Mouse (Mus musculus) embryo, embryonic 10 days (tissue): Measurements from ENCODE around the gene Asic2.

Source experiments
- DNase-seq: peaks from one replicate; pipeline ENCODE4 v3.0.0-alpha.2; 2015; ENCODE audit warnings: low spot score

Gene Asic2

GRCm38 (mm10) chr11:81968401-81968881 lies at the start of gene Asic2:
Asic2 (minus strand) TSS chr11:81968457.
- DNase-seq = peak; percentile 62

- DNase-seq = no peak
Observed at GRCm38 (mm10) chr11:82016181-82016780, 48.0 kb upstream of the Asic2 start.

- no peak for DNase-seq
Observed at GRCm38 (mm10) chr11:82015066-82015465, 46.8 kb upstream of the Asic2 start.

DNA sequence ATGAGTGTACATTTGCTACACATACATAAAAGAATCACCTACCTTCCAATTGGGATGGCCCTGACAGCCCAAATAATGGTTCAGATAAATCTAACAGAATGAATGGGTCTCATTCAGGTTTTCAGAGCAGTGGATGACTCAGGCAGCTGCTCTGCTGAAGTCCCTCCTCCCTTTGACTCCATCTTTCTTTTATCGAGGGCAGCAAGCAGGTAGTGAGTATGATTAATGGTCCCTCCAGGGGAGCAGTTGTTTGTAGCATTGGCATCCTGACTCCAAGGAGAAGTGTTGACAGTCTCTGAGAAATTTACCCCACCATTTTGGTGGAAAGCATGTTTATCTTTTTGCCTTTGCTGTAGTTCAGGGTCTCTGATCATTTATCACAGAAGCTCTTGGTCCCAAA lies 45.5 kb upstream of the Asic2 start:
- DNase-seq = no peak

DNA sequence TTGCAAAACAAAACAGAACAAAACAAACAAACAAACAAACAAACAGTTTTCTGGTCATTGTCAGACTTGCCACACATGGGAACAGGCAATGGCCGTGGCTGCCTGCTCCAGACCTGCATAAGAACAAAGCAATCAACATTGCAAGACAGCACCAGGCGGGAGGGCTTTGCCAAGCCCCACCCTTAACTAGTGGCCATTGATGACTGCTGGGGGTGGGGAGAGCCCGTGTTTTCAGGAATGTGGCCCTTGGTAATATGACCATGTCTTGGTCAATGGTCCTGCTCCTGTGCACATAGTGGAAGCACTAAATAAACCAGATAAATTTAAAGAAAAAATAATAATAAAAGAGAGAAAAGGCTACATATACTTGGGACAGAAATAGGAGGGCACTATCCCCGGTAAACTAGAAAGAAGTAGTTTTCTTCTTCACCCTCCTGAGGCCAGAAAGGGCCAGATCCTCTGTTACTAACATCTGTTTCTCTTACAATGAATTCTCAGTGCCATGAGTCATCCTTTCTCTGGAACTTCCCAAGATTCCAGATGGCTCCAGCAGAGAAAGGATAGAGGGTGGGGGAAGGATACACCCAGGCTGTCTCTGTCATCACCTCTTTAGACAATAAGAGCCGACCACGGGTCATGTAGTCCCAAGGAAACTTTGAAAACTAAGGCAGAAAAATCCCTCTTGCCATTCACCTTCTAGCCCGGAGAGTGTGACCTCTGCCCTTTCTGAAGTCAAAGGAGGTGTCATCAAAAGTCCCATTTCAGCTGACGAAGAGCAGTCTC lies 43.3 kb upstream of the Asic2 start:
- no peak for DNase-seq

DNA sequence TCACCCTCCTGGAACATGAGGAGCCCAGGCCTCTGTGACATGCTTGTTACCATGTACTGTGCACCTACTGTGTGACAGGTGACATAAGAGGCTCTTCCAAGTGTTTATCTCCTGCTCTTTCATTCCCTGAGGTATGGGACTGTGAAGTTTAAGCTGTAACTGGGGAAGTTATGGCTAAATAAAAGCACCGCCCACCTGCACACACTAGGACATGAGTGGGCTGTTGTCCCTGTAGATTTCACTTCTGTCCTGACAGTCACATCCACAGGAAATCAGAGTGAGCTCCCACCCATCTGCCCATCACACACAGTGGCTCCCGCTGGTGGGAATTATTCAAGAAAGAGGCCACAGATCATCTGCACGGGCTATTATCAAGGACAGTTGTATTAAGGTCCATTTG lies 41.9 kb upstream of the Asic2 start:
- no peak for DNase-seq

GRCm38 (mm10) chr11:82006796-82007423 lies 38.7 kb upstream of the Asic2 start:
- no peak for DNase-seq

- DNase-seq = no peak
Observed at GRCm38 (mm10) chr11:82004810-82005209, 36.6 kb upstream of the Asic2 start.

DNA sequence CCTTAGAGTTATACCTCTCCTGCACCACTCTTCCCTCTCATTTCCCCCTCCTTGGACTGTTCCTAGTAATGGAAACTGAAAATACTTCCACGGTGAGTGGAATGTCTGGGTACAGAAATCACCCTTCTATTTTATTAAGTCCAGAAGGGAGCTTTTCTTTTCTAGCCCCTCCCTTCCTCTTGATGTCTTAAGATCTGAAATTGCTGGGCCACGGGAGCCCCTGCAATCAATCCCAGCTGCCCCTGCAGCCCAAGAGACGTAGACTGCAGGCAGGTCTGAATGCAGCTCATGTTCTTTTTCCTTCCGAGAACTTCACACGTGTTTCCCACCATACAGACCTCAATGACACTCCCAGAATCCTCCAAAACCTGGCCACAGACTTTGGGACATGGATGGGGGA lies 32.3 kb upstream of the Asic2 start:
- no peak for DNase-seq

GRCm38 (mm10) chr11:81999469-81999868 lies 31.2 kb upstream of the Asic2 start:
- DNase-seq = no peak

DNA sequence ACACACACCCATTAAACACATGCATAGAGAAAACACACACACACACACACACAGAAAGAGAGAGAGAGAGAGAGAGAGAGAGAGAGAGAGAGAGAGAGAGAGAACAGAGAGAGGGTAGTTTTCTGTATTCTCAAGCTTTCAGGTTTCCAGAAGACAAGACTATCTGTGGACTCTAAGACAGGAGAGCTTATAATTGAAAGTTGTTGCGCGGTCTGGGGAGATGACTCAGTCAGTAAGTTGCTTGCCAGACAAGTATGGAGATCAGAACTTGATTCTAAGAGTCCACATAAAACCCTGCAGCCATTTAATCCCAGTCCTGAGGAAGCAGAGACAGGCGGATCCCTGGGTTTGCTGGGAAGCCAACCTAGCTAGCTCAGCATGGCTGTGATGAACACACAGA lies 30.4 kb upstream of the Asic2 start:
- no peak for DNase-seq

- DNase-seq = no peak
Observed at GRCm38 (mm10) chr11:81997085-81997484, 28.8 kb upstream of the Asic2 start.

DNA sequence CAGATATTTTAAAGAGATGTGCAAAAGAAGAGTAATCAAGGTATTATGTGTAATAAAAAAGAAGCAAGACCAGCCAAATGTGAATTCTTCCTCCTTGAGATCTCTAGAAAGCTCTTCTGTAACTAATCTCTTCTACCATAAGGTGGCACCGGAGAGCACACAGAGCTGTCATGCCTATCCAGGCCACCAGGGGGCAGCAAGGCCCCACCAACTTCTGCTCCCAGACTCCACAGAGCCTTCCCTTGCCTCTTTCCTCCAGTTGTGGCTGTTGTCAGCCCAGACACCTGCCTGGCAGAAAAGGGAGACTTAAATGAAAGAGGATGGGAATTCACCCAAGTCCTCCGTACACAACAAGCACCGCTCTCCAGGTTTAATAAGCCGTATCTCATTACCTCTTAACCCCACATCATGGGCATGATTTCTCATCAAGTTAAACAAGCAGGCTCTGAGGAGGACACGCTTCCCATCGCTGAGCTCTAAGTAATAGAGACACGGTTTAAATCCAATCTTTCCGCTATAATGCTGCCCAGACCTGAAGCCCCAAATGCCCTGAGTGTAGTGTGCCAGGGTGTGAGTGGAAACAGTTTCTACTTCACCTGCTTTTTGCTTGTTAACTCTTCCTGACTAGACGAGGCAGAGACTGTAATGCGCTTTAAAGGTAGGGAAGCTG lies 28.1 kb upstream of the Asic2 start:
- peak; percentile 78 for DNase-seq

DNA sequence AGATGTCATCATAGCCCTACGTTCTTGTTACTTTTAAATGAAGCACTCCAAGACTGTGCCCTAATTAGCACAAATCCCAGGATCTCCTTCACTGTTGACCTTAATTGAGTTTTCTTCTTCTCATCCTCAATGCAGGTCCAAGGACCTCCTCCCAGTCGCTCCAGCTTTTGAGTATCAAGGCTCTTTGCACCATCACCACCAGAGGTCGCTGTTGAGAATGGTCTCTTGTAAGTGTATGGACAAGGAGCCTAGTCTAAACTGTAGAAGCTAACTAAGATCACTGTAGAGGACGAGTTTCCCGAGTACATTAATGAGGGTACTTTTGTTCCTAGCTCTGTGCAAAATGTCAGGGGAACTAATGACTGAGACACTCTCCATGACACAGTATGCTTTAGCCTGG lies 14.9 kb upstream of the Asic2 start:
- peak; percentile 90 for DNase-seq

DNA sequence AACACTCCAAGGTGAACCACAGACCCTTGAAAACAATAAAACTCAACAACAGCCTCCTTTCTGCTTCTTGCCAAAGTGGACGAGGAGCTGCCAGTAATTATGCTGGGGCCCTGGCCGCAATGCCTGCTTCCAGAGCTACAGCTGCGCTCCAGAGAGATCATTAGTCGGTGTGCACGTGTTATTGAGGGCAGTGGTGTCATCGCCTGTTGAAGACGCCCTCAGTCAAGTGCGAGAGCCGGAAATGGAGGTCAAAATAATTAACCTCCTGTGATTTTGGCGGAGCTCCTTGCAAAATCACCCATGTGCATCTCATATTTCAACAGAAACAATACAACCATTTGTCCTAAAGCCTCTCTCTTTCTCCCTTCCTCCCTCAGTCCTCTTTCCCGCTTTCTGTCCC lies 13.9 kb upstream of the Asic2 start:
- DNase-seq = peak; percentile 61

GRCm38 (mm10) chr11:81974577-81974976 lies 6.3 kb upstream of the Asic2 start:
- DNase-seq = peak; percentile 39

- DNase-seq = no peak
Observed at GRCm38 (mm10) chr11:81973699-81974098, 5.4 kb upstream of the Asic2 start.

- DNase-seq = no peak
Observed at GRCm38 (mm10) chr11:81972044-81972443, 3.8 kb upstream of the Asic2 start.

DNA sequence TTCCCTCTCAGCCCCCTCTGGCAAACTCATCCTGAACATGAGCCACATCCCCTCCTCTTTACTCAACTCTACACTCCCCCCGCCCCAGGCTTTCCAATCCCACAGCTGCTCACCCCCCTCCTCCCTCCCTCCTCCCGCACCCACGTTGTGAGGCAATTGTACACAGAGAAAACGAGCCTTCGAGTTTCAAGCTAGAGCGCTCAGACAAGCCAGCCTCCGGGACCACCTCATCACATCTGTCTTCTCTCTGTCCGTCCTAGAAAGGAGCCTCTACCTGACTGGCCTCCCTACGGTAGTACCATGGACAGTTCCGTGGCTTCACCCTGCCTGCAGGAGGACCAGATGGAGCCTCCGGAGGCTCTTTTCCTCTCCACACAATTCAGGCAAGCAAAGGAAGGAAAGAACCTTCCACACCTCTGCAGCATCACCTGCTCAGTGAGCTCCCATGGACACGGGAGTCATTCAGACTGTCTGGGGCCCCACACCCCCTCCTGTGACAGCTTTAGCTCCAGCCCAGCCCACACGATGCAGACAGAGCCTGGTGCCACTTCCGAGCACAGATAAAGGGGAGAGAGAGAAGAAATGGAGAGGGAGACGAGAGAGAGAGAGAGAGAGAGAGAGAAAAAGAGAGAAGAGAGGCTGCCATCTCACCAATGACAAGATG lies 1.5 kb downstream of the Asic2 start:
- DNase-seq = peak; percentile 84

- no peak for DNase-seq
Observed at GRCm38 (mm10) chr11:81965653-81966625, 2.3 kb downstream of the Asic2 start.

DNA sequence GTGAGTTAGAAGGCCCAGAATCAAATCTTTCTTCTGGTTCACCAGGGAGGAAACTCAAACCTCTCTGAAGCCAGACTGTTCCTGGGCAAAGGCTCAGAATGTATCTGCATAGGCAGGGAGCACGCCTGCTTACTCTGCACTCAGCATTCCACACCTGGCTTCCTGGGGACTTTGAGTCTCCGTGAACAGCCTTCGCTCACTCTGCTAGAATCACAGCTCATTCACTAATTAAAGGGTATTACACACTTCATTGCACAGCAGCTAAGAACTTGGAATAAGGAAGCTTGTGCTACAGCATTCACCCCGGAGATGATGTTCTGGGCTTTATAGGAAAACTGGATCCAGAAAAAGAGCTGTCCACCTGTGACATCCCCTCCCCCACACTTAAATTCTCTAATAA lies 3.7 kb downstream of the Asic2 start:
- DNase-seq = no peak
